Mouse (Mus musculus): Measurements from ENCODE around the gene Atxn10.

Atxn10 gene

DNA sequence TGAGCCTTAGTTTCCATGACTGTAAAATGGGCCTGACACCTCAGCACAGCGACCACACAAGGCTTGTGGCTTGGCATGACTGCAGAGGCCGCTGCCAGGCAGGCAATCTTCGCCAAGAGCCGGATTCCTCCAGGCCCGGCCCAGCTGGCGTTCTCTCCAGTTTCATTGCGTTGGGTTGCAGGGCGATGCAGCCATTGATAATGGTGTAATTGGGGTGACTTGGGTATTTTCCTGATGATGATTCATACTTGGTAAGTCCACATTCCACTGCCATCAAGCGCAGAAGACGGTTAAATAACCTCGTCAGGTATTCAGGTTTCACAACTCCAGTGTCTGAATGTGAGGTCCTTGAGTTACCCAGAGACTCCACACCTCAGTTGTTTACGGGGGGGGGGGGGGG, 143.3 kb downstream of the Atxn10 start:
- DNase-seq: no peak

DNA sequence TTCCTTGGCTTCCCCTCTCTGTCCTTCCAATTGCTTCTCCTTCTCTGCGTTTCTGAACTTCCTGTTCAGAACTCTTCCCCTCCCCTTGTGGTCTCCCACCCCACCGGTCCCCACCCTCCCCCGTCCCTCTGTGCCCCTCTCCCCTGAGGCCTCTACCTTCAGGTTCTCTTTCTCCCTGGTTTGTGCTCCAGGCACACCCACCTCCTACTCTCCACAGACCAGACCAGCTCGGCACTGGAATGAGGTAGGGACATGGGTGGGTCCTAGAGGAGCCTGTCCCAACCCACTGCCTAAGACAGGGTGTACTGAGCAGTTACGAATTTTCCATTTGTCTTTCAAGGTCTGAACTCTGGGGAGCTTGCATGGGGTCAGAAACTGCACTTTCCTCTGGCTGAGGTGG, 143.9 kb downstream of the Atxn10 start:
- DNase-seq: no peak

DNA sequence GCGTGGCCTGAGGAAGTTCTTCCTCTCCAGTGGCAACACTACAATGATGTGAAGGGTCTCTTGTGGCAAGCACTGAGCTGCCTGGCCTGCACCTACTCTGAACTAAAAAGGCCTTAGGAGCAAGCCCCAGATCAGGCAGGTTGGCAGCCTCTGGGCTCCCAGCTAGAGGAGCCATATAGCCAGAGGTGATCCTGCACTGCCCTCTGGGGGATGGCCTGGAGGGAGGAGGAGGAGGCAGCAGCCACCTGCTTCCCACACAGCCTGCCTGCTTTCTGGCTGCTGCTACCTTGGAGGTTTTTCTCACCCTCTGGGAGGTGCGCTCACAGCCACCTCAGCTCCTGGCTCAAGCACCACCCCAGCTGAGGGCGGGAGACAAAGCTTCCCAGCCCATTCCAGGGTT, 144.6 kb downstream of the Atxn10 start:
- DNase-seq: no peak

DNA sequence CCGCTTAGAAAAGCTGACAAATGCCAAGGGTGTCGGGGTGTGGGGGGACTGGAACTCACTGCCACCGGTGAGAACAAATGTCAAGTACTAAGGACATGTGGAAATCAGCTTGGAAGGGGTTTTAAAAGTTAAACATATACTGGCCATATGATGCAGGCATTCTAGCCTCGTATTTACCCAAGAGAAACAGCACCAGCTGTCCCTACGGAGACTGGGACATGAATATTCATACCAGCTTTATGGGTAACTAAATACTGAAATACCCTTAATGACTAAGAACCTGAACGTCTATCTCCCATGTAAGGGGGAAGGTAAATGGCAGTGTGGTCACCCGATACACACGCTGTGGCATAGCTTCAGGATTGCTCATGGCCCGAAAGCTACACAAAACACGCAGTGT, 152.9 kb downstream of the Atxn10 start:
- no peak for DNase-seq

DNA sequence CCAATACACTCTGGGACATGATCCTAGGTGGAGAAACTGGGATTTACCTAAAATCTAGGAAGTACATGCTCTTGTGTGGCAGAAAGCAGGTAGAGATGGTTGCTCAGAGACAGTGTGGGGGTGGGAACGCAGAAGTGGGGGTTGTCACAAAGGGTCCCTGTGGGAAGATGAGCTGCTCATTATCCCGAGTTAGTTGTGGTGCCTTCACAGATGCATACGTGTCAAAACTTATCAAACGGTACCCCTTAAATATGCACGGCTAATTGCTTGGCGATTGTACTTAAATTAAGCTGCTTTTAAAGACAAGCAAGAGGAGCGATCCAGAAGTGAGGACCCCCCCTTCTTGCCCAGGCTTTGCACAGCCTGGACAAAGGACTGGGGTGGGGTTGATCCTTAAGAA, 153.7 kb downstream of the Atxn10 start:
- DNase-seq: no peak

DNA sequence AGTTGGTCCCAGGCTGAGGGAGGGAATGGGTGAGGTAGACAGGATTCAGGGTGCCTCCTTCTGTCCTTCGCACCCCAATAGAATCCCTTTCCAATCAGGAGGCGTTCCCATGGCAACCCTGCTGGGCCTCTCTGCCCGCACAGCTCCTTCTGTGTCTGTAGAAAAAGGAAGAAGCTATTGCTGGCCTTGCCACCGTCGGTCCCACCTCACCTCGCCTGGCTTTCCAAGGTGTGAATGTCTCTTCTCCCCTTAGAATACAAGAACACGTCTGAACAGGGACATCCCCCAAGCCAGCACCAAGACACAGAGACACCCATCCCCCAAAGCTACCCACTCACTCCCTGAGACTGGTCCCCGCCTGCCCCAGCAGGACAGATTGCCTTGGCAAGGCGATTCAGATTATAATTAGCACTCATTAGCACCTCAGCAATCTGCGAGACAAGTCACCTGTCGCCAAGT, 158.1 kb downstream of the Atxn10 start:
- no peak for DNase-seq

DNA sequence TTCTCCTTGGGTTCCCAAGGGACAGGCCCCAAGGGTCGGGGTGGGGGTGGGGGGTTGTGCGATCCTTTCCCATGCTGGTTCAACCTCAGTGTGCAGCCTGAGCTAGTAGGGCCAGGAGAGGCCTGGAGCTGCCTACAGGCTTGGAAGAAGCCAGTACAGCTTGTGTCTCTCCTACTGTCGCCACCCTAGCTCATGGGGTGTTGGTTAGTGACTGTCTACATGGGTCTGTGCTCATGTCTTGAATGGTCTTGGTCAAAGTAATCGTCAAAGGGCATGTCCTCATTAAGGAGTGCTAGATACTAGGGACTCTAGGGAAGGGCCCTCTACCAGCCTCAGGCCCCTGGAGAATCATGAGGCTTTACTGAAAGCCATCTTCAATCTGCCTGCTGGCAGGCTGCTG, 161.5 kb downstream of the Atxn10 start:
- DNase-seq: no peak

DNA sequence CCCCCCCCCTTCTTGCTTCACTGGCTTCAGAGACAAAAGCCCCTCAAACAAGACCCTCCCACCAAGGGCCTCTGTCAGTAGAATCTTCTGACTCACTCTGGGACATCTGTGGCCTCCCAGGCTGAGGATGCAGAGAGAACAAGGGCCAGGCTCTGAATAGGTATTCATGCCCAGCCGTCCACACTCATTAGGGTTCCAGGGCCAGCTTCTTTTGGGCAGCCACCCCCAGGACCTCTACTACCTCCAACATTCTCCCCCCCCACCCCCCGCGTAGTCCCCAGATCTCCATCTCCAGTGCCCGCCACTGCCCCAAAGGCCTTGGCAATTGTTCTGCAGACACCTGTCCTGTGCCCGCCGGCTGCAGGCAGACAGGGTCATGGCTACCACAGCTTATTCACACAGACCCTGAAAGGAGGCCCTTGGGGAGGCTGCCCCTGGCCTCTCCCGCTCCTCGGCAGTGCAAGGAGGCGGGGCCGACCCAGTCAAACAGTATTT, 162.0 kb downstream of the Atxn10 start:
- DNase-seq: no peak

DNA sequence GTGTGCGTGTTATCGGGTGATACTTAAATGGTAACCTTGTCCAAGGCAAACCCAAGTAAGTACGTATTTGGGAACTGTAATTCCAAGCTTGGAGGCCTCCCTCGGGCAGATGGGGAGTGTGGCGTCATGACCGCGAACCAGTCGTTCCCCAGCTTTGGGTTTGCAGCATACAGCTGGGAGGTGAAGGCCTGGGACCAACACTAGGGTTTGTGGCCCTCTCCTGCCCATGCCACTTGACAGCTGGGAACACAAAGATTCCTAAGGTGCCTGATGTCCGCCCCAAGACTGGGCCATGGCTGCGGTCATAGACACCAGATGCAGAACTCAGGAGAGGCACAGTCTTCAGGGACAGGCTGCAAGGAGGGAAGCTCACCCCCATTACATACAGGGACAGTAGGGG, 164.2 kb downstream of the Atxn10 start:
- no peak for DNase-seq

DNA sequence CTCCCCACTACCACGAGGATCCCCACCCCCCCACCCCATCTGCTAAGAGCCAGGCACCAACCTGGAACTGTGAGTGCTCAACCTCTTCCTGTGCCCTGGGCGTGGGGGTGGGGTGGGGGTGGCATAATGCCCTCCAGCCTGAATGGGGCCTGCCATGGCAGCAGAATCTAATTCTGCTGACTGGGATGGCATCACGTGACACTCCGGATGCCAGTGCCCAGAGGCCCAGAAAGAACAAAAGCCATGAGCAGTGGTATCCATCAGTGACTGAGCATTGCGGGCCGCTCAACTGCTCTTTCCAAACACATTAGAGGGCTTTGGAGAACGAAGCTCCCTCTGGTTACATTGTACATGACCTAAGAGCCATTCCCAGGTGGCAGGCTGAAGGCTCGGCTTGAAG, 167.1 kb downstream of the Atxn10 start, which contains the start of gene 7530416G11Rik:
Gene 7530416G11Rik (minus strand): TSS at position 101 of the 400 bp plus-strand sequence.
- no peak for DNase-seq

DNA sequence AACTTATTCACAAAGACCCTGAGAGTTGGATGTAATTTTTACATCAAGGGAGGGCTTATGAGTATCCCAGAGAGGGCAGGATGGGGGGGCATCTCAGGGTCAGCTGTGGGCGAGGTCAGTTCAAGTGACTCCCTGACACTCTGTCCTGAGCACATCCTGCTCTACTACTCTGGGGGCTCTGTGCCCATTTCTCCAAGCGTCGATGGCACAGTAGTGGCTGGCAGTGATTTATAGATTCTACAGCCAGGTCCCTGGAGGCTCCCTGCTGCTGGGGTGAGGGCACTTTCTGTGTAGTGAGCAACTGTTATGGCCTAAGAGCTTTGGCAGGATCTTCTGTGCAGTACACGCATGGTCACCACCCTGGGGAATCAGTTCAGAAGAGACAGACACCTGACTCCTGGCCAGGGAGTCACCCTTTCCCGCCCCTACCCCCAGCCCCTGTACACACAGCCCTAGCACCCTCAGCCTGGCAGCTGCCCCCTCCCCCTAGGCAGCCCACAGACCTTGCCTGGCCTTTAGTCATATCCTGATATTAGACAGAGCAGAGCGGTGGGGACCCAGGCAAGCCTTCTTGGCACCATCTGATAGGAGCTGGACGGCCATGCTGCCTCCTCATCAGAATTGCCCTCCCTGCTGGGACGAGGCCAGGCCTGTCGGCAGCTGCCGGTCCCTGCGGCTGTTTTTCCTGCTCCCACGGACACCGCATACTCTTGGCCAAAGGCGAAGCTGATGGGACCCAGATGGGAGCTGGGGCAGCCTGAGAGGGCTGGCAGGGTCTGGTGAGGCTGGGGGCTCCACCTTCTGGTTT, 169.3 kb downstream of the Atxn10 start:
- no peak for DNase-seq

DNA sequence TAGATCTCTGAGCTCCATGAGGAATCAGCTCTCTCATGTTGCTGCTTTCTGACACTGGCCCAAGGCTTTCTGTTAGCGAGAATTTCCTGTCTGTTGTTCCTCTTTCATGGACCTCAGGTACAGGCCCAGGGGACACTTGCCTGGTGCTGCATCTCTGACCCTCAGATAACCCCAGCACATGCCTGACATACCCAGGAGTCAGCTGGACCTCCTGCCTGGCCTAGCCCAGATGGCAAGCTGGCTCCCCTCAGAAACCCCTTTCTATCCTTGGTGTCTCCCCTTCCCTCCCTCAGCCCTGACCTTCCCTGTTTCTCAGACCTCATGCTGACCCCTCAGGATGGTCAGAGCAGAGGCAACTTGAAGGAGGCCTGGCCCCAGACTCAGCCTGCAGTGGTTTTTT, 170.6 kb downstream of the Atxn10 start:
- no peak for DNase-seq

DNA sequence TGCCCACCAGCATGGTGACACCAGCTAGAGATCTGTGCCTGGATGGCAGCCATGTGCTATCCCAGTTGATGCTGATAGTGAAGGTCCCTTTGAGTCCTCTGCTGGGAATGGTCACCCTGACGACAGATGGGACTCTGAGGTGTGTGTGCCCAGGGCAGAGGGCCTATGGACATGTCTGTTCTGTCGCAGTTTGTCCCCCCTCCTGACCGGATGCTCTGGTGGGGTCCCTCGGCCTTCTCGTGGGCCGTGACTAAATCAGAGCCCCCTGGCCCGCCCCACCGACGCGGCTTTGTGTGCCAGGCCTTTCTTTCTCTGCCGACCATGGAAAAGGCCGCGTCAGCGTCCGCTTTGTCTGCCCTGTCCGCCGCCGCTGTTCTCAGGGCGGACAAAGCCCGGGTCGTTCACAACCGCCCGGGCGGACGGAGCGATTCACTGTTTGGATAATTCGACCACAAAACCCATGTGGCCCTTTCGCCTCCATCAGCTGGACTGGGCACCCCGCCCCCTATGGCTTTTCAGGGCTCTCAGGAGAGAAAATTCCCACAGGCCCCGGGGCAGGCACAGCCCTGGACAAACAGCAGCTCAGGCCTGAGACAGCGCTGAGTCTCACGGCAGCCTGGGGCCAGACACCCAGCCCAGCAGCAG, 171.4 kb downstream of the Atxn10 start:
- DNase-seq: no peak
